In the genomic region with DNA sequence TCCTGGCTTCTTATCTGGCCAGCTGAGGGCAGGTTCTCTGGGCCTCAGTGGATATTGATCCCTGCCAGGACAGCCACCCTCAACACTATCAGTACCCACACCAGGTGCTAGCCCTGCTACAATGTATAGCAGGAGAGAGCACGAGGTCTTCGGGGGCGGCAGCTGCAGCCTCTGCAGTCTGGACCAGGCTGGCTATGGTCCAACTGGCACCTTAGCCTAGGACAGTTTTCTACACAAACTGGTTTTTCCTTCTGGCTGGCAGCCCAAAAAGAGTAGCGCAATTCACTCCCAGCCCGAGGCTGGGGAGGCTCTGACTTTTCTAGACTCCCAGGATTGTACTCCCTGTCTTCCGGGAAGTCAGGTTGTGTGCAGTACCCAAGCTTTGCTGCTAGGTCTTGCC, we compare ENCODE assay signal across 8 mouse cellular contexts. TPM values are rescaled to one million over a fixed set of nuclear protein-coding genes. Genes with fewer than 3 reads are reported as not detected.
DNase-seq lines count a peak whose midpoint lies in the region; ATAC-seq and TF ChIP-seq lines count a peak whose summit lies in the region.

No protein-coding gene starts in this region.

- no peak overlapping the region for H3K4me3 ChIP-seq in forebrain, postnatal 0 days (ENCODE audit: low read depth, low read length)
- no peak overlapping the region for H3K4me3 ChIP-seq in forebrain, embryonic 13.5 days
- no peak overlapping the region for H3K4me3 ChIP-seq in intestine, embryonic 14.5 days (ENCODE audit: low read depth, low read length)
- H3K4me3 ChIP-seq in lung, adult 2 months (replicated peaks; ENCODE audit: extremely low read depth, low read depth, low read length): no peak overlapping the region
- no peak overlapping the region for H3K4me3 ChIP-seq in thymus, adult 2 months (ENCODE audit: control insufficient read depth, insufficient read depth, low read length)

- no peak overlapping the region for H3K4me2 ChIP-seq in forebrain, postnatal 0 days (ENCODE audit: low read depth)
- no peak overlapping the region for H3K4me2 ChIP-seq in forebrain, embryonic 13.5 days
- no peak overlapping the region for H3K4me2 ChIP-seq in intestine, embryonic 14.5 days (ENCODE audit: low read length)

- WGBS in forebrain, postnatal 0 days: 13% methylated on average over 6 of the region's 6 CpGs
- 38% methylated on average over 6 of the region's 6 CpGs for WGBS in forebrain, embryonic 13.5 days
- WGBS in intestine, embryonic 14.5 days: 35% methylated on average over 6 of the region's 6 CpGs
- 16% methylated on average over 6 of the region's 6 CpGs for WGBS in lung, adult 2 months
- WGBS in thymus, adult 2 months: 74% methylated on average over 6 of the region's 6 CpGs

- H3K27me3 ChIP-seq in forebrain, postnatal 0 days (ENCODE audit: insufficient read depth, low read length): no peaks in the 10 kb centered on the region
- H3K27me3 ChIP-seq in forebrain, embryonic 13.5 days: peaks cover 17% of the 10 kb centered on the region
- peaks cover 44% of the 10 kb centered on the region for H3K27me3 ChIP-seq in intestine, embryonic 14.5 days (replicated peaks; ENCODE audit: control insufficient read depth, insufficient read depth, low read length)
- peaks cover 15% of the 10 kb centered on the region; the same call in 1 of the 2 replicates for H3K27me3 ChIP-seq in thymus, adult 2 months (ENCODE audit: control insufficient read depth, insufficient read depth, low read length)

- peak; percentile 43 for DNase-seq in forebrain, postnatal 0 days
- peak; percentile 85 for DNase-seq in adipocyte (ENCODE audit: low spot score)
- DNase-seq in intestine, embryonic 14.5 days (ENCODE audit: low spot score): peak; percentile 56
- DNase-seq in lung, adult 2 months: peak; percentile 47
- DNase-seq in testis, postnatal 14 days (ENCODE audit: low spot score): peak; percentile 89
- DNase-seq in gastrocnemius, postnatal 4 days (ENCODE audit: low spot score in 2 of 2): no peak
- no peak for DNase-seq in thymus, adult 2 months

- H3K9ac ChIP-seq in forebrain, postnatal 0 days: no peak overlapping the region
- no peak overlapping the region for H3K9ac ChIP-seq in forebrain, embryonic 13.5 days
- no peak overlapping the region for H3K9ac ChIP-seq in intestine, embryonic 14.5 days (ENCODE audit: low read length)

- no peak for TF ChIP-seq POLR2A in lung, adult 2 months (IDR thresholded peaks at IDR 0.05; ENCODE audit: borderline replicate concordance, extremely low read depth, low read depth, low read length)
- TF ChIP-seq POLR2A in thymus, adult 2 months (IDR thresholded peaks at IDR 0.05; ENCODE audit: control insufficient read depth, extremely low read depth, insufficient read depth, low read length, poor library complexity): no peak

- H3K27ac ChIP-seq in forebrain, postnatal 0 days (ENCODE audit: low read depth, low read length): no peak overlapping the region
- no peak overlapping the region for H3K27ac ChIP-seq in forebrain, embryonic 13.5 days
- H3K27ac ChIP-seq in intestine, embryonic 14.5 days (ENCODE audit: low read depth): no peak overlapping the region
- H3K27ac ChIP-seq in thymus, adult 2 months (ENCODE audit: control insufficient read depth, insufficient read depth, low read length): no peak overlapping the region

- TF ChIP-seq CTCF in forebrain, postnatal 0 days (IDR thresholded peaks at IDR 0.05; ENCODE audit: low read depth): no peak
- TF ChIP-seq CTCF in lung, adult 2 months (IDR thresholded peaks at IDR 0.05; ENCODE audit: insufficient read depth, low read length): no peak
- TF ChIP-seq CTCF in thymus, adult 2 months (IDR thresholded peaks at IDR 0.05; ENCODE audit: borderline replicate concordance, control insufficient read depth, extremely low read depth, insufficient read depth, low read length, poor library complexity): no peak

- H3K9me3 ChIP-seq in forebrain, postnatal 0 days (ENCODE audit: low read length): no peaks in the 10 kb centered on the region
- no peaks in the 10 kb centered on the region for H3K9me3 ChIP-seq in forebrain, embryonic 13.5 days (replicated peaks)
- H3K9me3 ChIP-seq in intestine, embryonic 14.5 days (ENCODE audit: control insufficient read depth, low read length): no peaks in the 10 kb centered on the region

- ATAC-seq in forebrain, postnatal 0 days: no peak
- no peak for ATAC-seq in forebrain, embryonic 13.5 days
- peak; percentile 30; the same call in 1 of the 2 replicates for ATAC-seq in intestine, embryonic 14.5 days (replicated peaks; ENCODE audit: low FRiP score, low TSS enrichment, low read depth)

- H3K36me3 ChIP-seq in forebrain, postnatal 0 days (ENCODE audit: insufficient read depth): no peaks in the 10 kb centered on the region
- H3K36me3 ChIP-seq in forebrain, embryonic 13.5 days (ENCODE audit: poor library complexity, severe bottlenecking): no peaks in the 10 kb centered on the region
- H3K36me3 ChIP-seq in intestine, embryonic 14.5 days (ENCODE audit: control insufficient read depth, insufficient read depth, low read length): no peaks in the 10 kb centered on the region
- no peaks in the 10 kb centered on the region for H3K36me3 ChIP-seq in thymus, adult 2 months (ENCODE audit: control insufficient read depth, insufficient read depth, low read length)

- peaks cover 9% of the 10 kb centered on the region; the same call in 1 of the 2 replicates for H3K4me1 ChIP-seq in forebrain, postnatal 0 days (ENCODE audit: insufficient read depth)
- peaks cover 37% of the 10 kb centered on the region for H3K4me1 ChIP-seq in forebrain, embryonic 13.5 days
- peaks cover 13% of the 10 kb centered on the region for H3K4me1 ChIP-seq in intestine, embryonic 14.5 days (replicated peaks; ENCODE audit: control insufficient read depth, insufficient read depth, low read length)
- no peaks in the 10 kb centered on the region; the same call in none of the 2 replicates for H3K4me1 ChIP-seq in lung, adult 2 months (ENCODE audit: control insufficient read depth, insufficient read depth, low read length)
- no peaks in the 10 kb centered on the region for H3K4me1 ChIP-seq in thymus, adult 2 months (replicated peaks; ENCODE audit: control insufficient read depth, insufficient read depth, low read length)

RNA-seq across cellular contexts. Expression of gene Cx3cl1, which starts 0.9 kb away (rescaled TPM):
- total RNA-seq in forebrain, postnatal 0 days (2014; rRNA removed): 61.5 and 68.7 TPM in 2 replicates
- polyA plus RNA-seq in forebrain, postnatal 0 days (2015; fragmentation: Nextera tagmentation; extraction: Ambion mirVana): 61.8 and 80.0 TPM in 2 replicates
- polyA plus RNA-seq in forebrain, embryonic 13.5 days (2015; fragmentation: Nextera tagmentation; extraction: Ambion mirVana): 6.9 and 8.6 TPM in 2 replicates
- polyA plus RNA-seq in intestine, embryonic 14.5 days (2014; fragmentation: Nextera tagmentation; extraction: Ambion mirVana): 7.2 and 10.8 TPM in 2 replicates
- polyA plus RNA-seq in lung, adult 2 months (2012; rRNA removed): 65.8 and 132 TPM in 2 replicates
- total RNA-seq in gastrocnemius, postnatal 4 days (2021): 1 to 10 TPM; 2.1 to 2.3 TPM
- 31.0 and 33.8 TPM in 2 replicates for polyA plus RNA-seq in thymus, adult 2 months (2012; rRNA removed)

RNA-seq across cellular contexts. Expression of gene Ccl22, which starts 25.6 kb away (rescaled TPM):
- total RNA-seq in forebrain, postnatal 0 days (2014; rRNA removed): not detected in 2 replicates
- polyA plus RNA-seq in forebrain, postnatal 0 days (2015; fragmentation: Nextera tagmentation; extraction: Ambion mirVana): 0.15 TPM in 1 of 2 replicates, not detected in the other
- polyA plus RNA-seq in forebrain, embryonic 13.5 days (2015; fragmentation: Nextera tagmentation; extraction: Ambion mirVana): not detected in 2 replicates
- polyA plus RNA-seq in intestine, embryonic 14.5 days (2014; fragmentation: Nextera tagmentation; extraction: Ambion mirVana): not detected in 2 replicates
- polyA plus RNA-seq in lung, adult 2 months (2012; rRNA removed): 11.8 and 11.9 TPM in 2 replicates
- not detected for total RNA-seq in gastrocnemius, postnatal 4 days (2021)
- 109 and 122 TPM in 2 replicates for polyA plus RNA-seq in thymus, adult 2 months (2012; rRNA removed)

RNA-seq across cellular contexts. Expression of gene Ccl17, which starts 39.3 kb away (rescaled TPM):
- total RNA-seq in forebrain, postnatal 0 days (2014; rRNA removed): not detected in 2 replicates
- 4.7 and 5.0 TPM in 2 replicates for polyA plus RNA-seq in forebrain, postnatal 0 days (2015; fragmentation: Nextera tagmentation; extraction: Ambion mirVana)
- not detected in 2 replicates for polyA plus RNA-seq in forebrain, embryonic 13.5 days (2015; fragmentation: Nextera tagmentation; extraction: Ambion mirVana)
- not detected in 2 replicates for polyA plus RNA-seq in intestine, embryonic 14.5 days (2014; fragmentation: Nextera tagmentation; extraction: Ambion mirVana)
- 6.4 and 9.8 TPM in 2 replicates for polyA plus RNA-seq in lung, adult 2 months (2012; rRNA removed)
- total RNA-seq in gastrocnemius, postnatal 4 days (2021): not detected
- 8.0 and 15.7 TPM in 2 replicates for polyA plus RNA-seq in thymus, adult 2 months (2012; rRNA removed)

Comparison
In these comparisons a context has a peak if more than half of its experiments do, and no peak if none do; other contexts are left out.
1. DNase-seq: peak in forebrain, postnatal 0 days (single experiment), adipocyte (single experiment), intestine, embryonic 14.5 days (single experiment), lung, adult 2 months (single experiment) and testis, postnatal 14 days (single experiment); none in gastrocnemius, postnatal 4 days (0 of 2) and thymus, adult 2 months (single experiment).
2. RNA of gene Ccl22, which starts 25.6 kb away (polyA plus RNA-seq): 109 to 122 TPM in thymus, adult 2 months and 11.8 to 11.9 TPM in lung, adult 2 months; 0.15 TPM in forebrain, postnatal 0 days, not detected in forebrain, embryonic 13.5 days and not detected in intestine, embryonic 14.5 days; every median in the first group is over 10 times any median in the second.